Mouse (Mus musculus) liver, embryonic 14.5 days (tissue): ENCODE results near the gene Gm21954. TPM values are rescaled to one million over a fixed set of nuclear protein-coding genes. Genes with fewer than 3 reads are reported as not detected.

Experiments
- ATAC-seq: fragments of 200-750 bp; cut with Nextera tagmentation; 2 replicates; pipeline ENCODE4 v1.8.0; 2017; ENCODE audit warnings: moderate number of reproducible peaks, mild to moderate bottlenecking, moderate library complexity; ENCODE audit not compliant: insufficient read depth
- DNase-seq, 3 experiments: peaks; one replicate each; pipeline ENCODE4 v3.0.0-alpha.2; 2012 to 2013; ENCODE audit warnings: low read depth in 3 of 3, low spot score in 3 of 3
- H3K27ac ChIP-seq: fragments of 300-500 bp; sonication (generic); 2 replicates; pipeline ENCODE4 v1.5.1; 2014; ENCODE audit warnings: moderate library complexity, mild to moderate bottlenecking, control low read depth, inconsistent platforms
- H3K27me3 ChIP-seq: fragments of 300-500 bp; sonication (generic); 2 replicates; pipeline ENCODE4 v1.6.1; 2014; ENCODE audit warnings: mild to moderate bottlenecking, low read length, moderate library complexity; ENCODE audit not compliant: control insufficient read depth, insufficient read depth
- H3K36me3 ChIP-seq: fragments of 300-500 bp; sonication (generic); replicated peaks from 2 replicates; pipeline ENCODE4 v1.6.1; 2014; ENCODE audit warnings: low read depth; ENCODE audit not compliant: control insufficient read depth, insufficient read depth
- H3K4me1 ChIP-seq, 2 experiments: fragments of 200-500 bp in 1 of 2; fragments of 300-500 bp in 1 of 2; sonication (generic) in 1 of 2; replicated peaks; 2 replicates each; pipeline ENCODE4 v1.6.1; 2012 to 2014; ENCODE audit warnings: antibody characterized with exemption in 1 of 2, inconsistent platforms in 1 of 2, low read length in 1 of 2; ENCODE audit not compliant: control insufficient read depth in 2 of 2, insufficient read depth in 2 of 2
- H3K4me2 ChIP-seq: fragments of 300-500 bp; sonication (generic); 2 replicates; pipeline ENCODE4 v1.6.1; 2014; ENCODE audit warnings: low read depth, mild to moderate bottlenecking, control low read depth, moderate library complexity
- H3K4me3 ChIP-seq, 2 experiments: fragments of 200-500 bp in 1 of 2; fragments of 300-500 bp in 1 of 2; sonication (generic) in 1 of 2; 2 replicates each; pipeline ENCODE4 v1.5.1; 2012 to 2014; ENCODE audit warnings: low read depth in 2 of 2, low read length in 2 of 2, mild to moderate bottlenecking in 2 of 2, control low read depth in 1 of 2, inconsistent platforms in 1 of 2, moderate library complexity in 1 of 2; ENCODE audit not compliant: insufficient read depth in 1 of 2
- H3K9ac ChIP-seq: fragments of 300-500 bp; sonication (generic); replicated peaks from 2 replicates; pipeline ENCODE4 v1.6.1; 2014; ENCODE audit warnings: mild to moderate bottlenecking, control low read depth, moderate library complexity
- H3K9me3 ChIP-seq: fragments of 300-500 bp; sonication (generic); 2 replicates; pipeline ENCODE4 v1.6.1; 2016; ENCODE audit warnings: low read length, mixed read lengths; ENCODE audit not compliant: control insufficient read depth
- CTCF ChIP-seq: IDR thresholded peaks from 2 replicates; pipeline ENCODE4 v1.5.1; 2016; ENCODE audit warnings: antibody characterized with exemption, low read depth, control low read depth
- EP300 ChIP-seq: IDR thresholded peaks from 2 replicates; pipeline ENCODE4 v1.6.1; 2016; ENCODE audit warnings: antibody characterized with exemption, low read depth
- WGBS: fragments of 180-500 bp; shearing (Covaris S2); extraction: QIAGEN DNeasy Blood & Tissue Kit; methylation state at CpG from one replicate; pipeline ENCODE4 v1.1.7; 2014; ENCODE audit not compliant: insufficient replicate concordance; 5-methylcytosine and 5-hydroxymethylcytosine counted together
- polyA plus RNA-seq, 2 experiments: library from polyadenylated mRNA; depleted of rRNA in 1 of 2; stranded (reverse) in 1 of 2; unstranded in 1 of 2; fragments of >200 nt; fragmentation: Nextera tagmentation in 1 of 2; extraction: Ambion mirVana in 1 of 2; gene quantifications; 2 replicates each; pipeline versions ENCODE4 v1.2.1 to v1.2.3; 2012 to 2014

Gm21954 gene
- polyA plus RNA-seq, 2 experiments: not detected

- 55% methylated on average over 4 of the region's 4 CpGs for WGBS
- H3K4me2 ChIP-seq: no peak overlapping the region
- H3K9ac ChIP-seq: no peak overlapping the region
- no peaks in the 10 kb centered on the region for H3K27me3 ChIP-seq
- H3K4me3 ChIP-seq: no peak overlapping the region
- no peaks in the 10 kb centered on the region for H3K9me3 ChIP-seq
- no peak for DNase-seq
- ATAC-seq: no peak
- no peaks in the 10 kb centered on the region for H3K4me1 ChIP-seq
- no peak overlapping the region for H3K27ac ChIP-seq
- no peaks in the 10 kb centered on the region for H3K36me3 ChIP-seq
- TF ChIP-seq CTCF (no peak), EP300 (no peak)
These were observed 8.9 kb downstream of the Gm21954 start for GRCm38 (mm10) chr3:55462904-55463668.

- DNase-seq: no peak
- H3K4me2 ChIP-seq: no peak overlapping the region
These were observed 10.0 kb downstream of the Gm21954 start for GRCm38 (mm10) chr3:55461685-55462655.

GRCm38 (mm10) chr3:55461092-55461491 lies 10.9 kb downstream of the Gm21954 start:
- WGBS: 59% methylated on average over 3 of the region's 3 CpGs
- no peak for ATAC-seq
- no peak overlapping the region for H3K27ac ChIP-seq
- no peaks in the 10 kb centered on the region for H3K4me1 ChIP-seq
- no peak for TF ChIP-seq EP300
- no peak for TF ChIP-seq CTCF
- no peak overlapping the region for H3K4me3 ChIP-seq
- H3K4me2 ChIP-seq: no peak overlapping the region
- no peak for DNase-seq
- no peaks in the 10 kb centered on the region for H3K36me3 ChIP-seq
- H3K9me3 ChIP-seq: no peaks in the 10 kb centered on the region
- no peak overlapping the region for H3K9ac ChIP-seq
- no peaks in the 10 kb centered on the region for H3K27me3 ChIP-seq

More at GRCm38 (mm10) chr3:55461685-55462655, 10.0 kb downstream of the Gm21954 start:
- no peaks in the 10 kb centered on the region for H3K27me3 ChIP-seq
- no peaks in the 10 kb centered on the region for H3K9me3 ChIP-seq
- 4% methylated on average over 17 of the region's 17 CpGs for WGBS
- H3K27ac ChIP-seq: no peak overlapping the region
- H3K4me1 ChIP-seq: no peaks in the 10 kb centered on the region
- no peak for ATAC-seq
- TF ChIP-seq CTCF: no peak
- TF ChIP-seq EP300: no peak
- H3K9ac ChIP-seq: no peak overlapping the region
- H3K4me3 ChIP-seq: no peak overlapping the region
- H3K36me3 ChIP-seq: no peaks in the 10 kb centered on the region

DNA sequence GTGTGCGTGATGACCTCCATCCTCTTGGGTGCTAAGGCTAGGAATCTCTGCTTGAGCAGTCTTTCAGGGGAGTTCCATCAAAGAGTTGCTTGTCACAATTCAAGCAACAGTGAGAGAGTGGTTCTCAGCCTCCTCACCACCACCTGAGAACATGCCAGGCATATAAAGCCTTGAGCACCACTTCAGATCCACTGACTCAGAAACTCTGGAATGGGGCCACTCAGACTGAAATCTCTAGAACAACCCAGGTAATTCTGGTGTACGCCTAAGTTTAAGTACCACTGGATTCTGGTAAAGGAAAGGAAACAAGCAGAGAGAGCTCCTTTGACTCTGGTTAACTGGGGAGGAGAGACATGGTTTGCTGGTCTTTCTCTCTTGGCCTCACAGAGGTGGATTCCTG lies 19.5 kb downstream of the Gm21954 start:
- TF ChIP-seq CTCF (no peak), EP300 (no peak)
- no peaks in the 10 kb centered on the region for H3K9me3 ChIP-seq
- H3K4me2 ChIP-seq: no peak overlapping the region
- no peak for ATAC-seq
- WGBS: 61% methylated on average over 2 of the region's 2 CpGs
- H3K27ac ChIP-seq: no peak overlapping the region
- no peaks in the 10 kb centered on the region for H3K36me3 ChIP-seq
- no peak overlapping the region for H3K9ac ChIP-seq
- no peak for DNase-seq
- no peaks in the 10 kb centered on the region for H3K27me3 ChIP-seq
- H3K4me1 ChIP-seq: no peaks in the 10 kb centered on the region
- no peak overlapping the region for H3K4me3 ChIP-seq

GRCm38 (mm10) chr3:55451877-55452276 lies 20.1 kb downstream of the Gm21954 start:
- ATAC-seq: no peak
- WGBS: 44% methylated on average over 3 of the region's 3 CpGs
- Histone ChIP-seq H3K4me1 (no peaks in the 10 kb centered on the region), H3K27me3 (no peaks in the 10 kb centered on the region), H3K4me2 (no peak overlapping the region), H3K4me3 (no peak overlapping the region), H3K9me3 (no peaks in the 10 kb centered on the region), H3K36me3 (no peaks in the 10 kb centered on the region), H3K9ac (no peak overlapping the region), H3K27ac (no peak overlapping the region)
- TF ChIP-seq EP300: no peak
- TF ChIP-seq CTCF: no peak
- no peak for DNase-seq
